Mouse (Mus musculus): Measurements from ENCODE around the gene Fbxw10. TPM values are rescaled to one million over a fixed set of nuclear protein-coding genes. Genes with fewer than 3 reads are reported as not detected.

Gene Fbxw10
- total RNA-seq (2021): under 1 TPM; 0.17 to 0.26 TPM

DNA sequence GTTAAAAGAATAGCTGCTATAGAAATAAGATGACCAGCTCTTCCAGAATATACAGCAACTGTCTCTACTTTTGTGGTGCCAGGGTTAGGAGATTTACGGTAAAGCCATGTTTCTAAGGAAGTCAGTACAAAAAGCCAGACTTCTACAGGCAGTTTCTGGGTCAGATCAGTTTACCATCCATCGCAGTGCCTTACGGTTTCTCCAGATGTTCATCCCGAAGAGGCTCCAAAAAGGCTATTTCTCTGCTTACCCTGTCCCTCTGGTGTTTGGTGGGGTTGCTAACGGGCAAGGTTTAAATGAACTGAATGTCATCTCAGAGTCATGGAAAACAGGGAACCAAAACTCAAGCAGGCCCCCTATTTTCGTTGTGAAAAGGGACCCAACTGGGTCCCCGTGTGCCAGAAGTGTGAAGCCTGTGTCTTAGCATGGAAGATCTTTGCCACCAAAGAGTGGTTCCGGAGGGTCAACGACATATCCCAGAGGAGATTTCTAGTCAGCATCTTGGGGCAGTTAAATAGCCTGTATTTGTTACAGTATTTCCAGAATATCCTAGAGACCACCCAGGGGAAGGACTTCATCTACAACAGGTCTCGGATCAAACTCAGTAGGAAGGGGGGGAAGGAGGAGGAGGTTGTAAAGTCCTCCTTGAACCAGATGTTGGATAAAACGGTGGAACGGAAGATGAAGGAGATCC, at the start of gene Fbxw10:
Gene Fbxw10 (plus strand): TSS at position 109 of the 694 bp plus-strand sequence.
- DNase-seq (ENCODE audit: low spot score): no peak
- intact Hi-C loops (cut with DNase I): no loop called here

DNA sequence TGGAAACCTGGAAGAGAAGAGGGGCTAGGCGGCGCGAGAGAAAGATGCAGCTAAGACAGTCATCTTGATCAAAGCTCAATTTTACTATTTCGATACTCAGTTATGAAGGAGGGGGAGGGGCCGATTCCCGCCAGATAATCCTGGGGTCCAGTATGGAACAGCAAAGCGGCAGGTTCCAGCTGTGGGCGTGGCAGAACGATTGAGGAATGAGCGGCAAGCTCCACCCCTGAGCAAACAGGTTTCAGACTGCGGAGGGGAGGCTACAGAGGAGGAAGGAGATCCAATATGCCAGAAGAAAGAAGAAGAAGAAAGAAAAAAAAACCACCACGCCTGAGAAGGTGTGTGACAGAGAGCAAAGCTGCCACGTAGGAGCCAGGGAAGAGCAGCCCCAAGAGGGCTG, 42.8 kb upstream of the Fbxw10 start:
- DNase-seq (ENCODE audit: low spot score): no peak
- intact Hi-C loops (cut with DNase I): no loop called here

DNA sequence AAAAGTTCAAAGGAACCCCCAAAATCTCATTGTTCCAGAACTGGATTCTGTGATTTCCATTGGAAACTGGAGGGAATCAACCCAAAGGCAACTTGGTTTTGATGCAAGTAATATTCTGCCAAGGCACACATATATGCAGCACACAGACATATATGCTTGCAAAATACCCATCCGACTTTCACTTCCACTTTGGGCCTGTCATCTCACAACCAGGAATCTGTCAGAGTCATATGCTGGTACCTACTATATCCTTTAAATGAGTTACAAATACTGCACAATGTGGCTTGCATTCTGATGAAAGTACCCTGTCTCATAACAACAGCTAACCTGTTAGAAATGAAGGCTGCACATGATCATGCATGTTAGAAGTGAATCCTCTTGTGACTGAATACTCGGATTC, 38.9 kb upstream of the Fbxw10 start:
- intact Hi-C loops (cut with DNase I): loop anchor here (2.0 kb wide), 1 partner anchor 51 kb away; no protein-coding TSS in a partner anchor

DNA sequence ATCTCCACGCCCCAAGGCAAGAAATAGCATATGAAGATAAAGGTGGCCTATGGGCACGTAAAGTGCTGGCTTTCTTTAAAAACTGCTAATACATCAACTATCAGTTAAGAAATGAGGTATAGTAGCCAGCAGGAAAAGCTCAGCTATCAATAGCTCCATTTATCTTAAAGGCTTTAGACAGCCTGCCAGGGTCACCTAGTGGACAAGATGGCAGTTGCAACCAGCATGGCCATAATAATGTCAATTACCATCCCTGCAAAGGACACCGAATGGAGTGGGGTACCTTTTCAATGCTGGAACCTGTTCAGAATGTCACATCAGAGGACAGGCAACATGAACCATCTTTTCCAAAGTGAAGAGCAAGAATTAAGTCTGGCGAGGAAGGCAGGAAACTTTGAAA, 37.7 kb upstream of the Fbxw10 start:
- DNase-seq (ENCODE audit: low spot score): no peak
- intact Hi-C loops (cut with DNase I): loop anchor here (2.0 kb wide), 1 partner anchor 52 kb away; no protein-coding TSS in a partner anchor

More for the DNA sequence above, 38.9 kb upstream of the Fbxw10 start:
- no peak for DNase-seq (ENCODE audit: low spot score)

DNA sequence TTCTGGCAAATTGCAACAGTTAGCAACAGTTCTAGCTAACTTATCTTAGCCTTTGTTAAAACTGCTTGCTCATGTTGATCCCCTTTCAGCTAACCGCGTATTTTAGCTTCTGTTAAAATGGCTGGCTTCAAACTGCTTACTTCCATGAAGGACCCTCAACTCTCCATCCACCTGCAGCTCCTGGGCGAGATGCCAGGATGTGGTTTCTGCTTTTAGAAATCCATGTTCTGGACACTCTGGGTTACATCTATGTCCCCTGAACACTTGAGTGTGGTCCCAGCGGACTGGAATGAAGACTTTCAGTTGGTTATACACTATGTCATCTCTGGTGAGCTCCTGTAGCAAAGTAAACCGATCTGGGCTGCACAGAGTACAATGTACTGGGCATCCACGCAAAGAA, 34.6 kb upstream of the Fbxw10 start:
- intact Hi-C loops (cut with DNase I): no loop called here
- no peak for DNase-seq (ENCODE audit: low spot score)

DNA sequence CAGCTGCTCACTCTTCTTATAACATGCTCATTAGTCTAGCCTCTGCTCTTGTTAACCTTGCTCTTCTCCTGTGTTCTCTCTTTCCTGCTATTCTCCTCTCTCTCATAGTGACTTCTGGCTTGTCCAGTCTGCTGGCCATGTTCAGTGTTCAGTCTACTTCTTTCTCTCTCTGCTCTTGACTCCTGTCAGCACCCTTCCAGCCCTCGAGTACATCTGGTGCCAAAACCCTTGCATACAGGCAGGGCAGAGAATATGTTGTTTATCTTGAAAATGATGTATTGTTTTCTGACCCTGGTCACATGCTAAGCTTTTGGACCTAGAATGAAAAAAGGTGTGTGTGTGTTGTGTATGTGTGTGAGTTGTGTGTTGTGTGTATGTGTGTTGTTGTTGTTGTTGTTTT, 33.4 kb upstream of the Fbxw10 start:
- intact Hi-C loops (cut with DNase I): no loop called here
- DNase-seq (ENCODE audit: low spot score): no peak

DNA sequence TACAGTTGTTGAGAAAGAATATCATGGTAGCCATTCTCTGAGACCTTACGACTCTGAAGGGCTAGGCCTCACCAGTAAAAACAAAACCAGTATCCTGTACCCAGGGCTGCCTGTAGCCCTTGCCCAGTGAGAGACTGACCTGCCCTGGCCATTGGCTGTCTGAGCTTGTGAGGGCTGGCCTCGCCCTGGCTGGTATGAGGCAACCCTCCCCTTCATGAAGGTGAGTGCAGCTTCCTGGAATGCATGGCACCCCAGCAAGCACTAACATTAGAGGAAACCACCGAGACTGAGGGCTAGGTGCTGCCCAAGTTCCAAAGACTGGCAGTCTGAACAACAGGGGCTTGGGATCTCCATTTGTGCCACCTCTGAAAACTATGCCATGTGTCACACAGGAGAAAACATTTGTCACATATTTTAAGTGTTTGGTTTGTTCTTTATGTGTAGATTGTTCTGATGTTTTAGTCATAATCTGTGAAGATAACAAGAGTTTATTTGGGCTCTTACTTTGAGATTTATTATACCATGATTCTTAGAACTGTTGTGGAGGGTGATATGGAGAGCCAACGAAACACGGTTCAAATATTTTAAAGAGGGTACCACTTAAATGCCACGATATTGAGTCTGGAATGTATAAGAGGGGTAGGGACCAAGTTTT, 32.8 kb upstream of the Fbxw10 start:
- no peak for DNase-seq (ENCODE audit: low spot score)
- intact Hi-C loops (cut with DNase I): no loop called here

DNA sequence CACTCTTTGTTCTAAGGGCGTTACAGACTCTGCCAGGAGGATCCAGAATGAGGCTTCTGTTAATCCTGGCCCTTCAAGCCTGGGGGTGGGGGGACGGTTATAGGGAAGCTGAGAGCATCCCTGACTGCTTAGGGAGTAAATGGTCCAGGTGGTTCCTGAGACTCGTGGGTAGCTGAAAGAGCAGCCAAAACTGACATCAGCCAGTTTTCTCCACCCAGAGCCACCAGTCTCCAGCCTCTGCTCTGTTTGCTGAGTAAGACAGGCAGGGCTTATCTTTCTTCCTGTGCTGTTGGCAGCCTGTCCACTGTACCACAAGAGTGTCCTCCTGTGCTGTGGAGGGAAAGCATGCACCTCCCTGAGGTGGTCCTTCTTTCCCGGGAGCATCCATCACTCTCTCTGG, 32.2 kb upstream of the Fbxw10 start:
- DNase-seq (ENCODE audit: low spot score): no peak
- intact Hi-C loops (cut with DNase I): no loop called here

DNA sequence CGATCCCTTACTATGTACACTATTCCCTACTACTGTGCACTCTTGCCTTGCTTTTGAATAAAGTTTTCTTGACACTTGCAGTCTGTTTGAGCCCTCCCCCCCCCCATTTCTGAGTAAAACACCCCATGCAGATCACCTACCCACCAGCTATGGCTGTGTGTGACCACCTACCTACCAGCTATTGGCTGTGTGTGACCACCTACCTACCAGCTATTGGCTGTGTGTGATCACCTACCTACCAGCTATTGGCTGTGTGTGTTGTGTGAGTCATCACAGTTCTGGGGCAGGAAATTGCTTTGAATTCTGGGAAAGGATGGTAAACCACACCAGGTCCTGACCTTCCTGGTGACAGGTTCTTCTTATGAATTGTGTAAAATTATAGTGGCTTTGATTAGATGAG, 31.4 kb upstream of the Fbxw10 start:
- intact Hi-C loops (cut with DNase I): no loop called here
- no peak for DNase-seq (ENCODE audit: low spot score)

DNA sequence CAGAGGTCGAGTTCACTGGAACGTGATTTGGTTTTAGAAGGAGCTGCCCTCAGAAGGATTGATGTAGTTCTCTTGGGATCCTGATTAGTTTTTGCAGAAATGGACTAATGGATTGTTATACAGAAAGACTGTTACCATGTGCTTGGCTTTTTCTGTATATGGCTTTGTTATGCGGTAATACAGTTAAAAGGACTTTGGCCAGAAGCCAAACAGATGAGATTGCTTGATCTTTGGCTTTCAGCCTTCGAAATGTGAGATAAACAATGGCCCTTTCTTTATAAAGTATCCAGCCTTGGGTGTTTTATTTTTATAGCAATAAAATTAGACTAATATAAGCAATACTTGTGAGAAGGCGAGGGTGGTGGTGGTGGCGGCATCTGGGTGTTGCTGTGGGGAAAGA, 30.3 kb upstream of the Fbxw10 start:
- DNase-seq (ENCODE audit: low spot score): no peak
- intact Hi-C loops (cut with DNase I): no loop called here

DNA sequence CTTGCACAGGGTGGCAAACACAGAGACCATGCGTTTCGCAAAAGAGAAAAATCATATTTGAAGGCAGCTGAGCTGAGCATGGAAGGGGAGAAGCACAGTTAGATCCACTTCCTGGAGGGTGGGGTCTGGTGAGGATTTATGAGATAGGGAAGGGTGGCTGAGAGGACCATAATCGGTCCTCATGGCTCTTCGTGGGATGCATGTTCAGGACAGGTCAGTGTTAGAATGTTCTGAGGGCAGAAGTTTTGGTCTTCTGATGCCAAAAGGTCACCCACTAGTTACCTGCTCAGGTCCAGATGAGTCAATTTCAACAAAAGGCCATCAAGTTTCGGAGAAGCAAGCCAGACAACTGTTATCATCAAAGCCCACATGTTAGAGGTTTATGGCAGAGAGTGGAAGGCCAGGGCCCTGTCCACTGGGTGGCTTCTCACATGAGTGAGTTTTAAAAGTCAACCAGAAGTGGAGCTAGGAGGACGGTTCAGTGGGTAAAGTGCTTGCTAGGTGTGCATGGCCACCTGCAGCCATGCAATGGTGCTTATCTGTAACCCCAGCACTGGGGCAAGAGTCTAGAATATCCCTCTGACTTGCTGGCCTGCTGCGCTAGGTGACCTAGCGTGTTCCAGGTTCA, 27.7 kb upstream of the Fbxw10 start:
- DNase-seq (ENCODE audit: low spot score): no peak
- intact Hi-C loops (cut with DNase I): no loop called here

DNA sequence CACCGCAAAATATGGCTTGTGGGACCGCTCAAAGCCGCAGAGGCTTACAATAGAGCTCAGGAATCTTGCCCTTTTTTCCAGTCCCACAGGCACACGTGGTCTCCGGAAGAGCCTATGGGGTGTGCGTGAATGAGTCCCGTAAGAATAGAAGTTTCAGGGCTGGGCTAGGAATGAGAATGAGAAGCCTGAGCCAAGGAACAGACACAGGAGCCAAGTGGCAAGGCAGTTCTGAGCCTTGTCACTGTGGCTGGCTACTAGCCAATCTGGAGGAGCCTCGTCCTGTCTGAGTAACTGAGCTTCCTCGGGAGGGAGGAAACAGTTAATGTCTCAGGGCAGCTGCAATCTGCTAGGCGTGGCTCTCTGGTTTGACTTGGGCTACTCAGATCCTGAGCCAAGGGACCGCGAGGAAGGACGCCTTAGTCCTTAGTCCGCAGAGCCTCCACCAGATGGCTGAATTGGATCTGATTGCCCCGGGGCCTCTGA, 26.8 kb upstream of the Fbxw10 start, which contains the start of gene Trim16:
Gene Trim16 (plus strand): TSS at position 173 of the 483 bp plus-strand sequence.
- DNase-seq (ENCODE audit: low spot score): peak; percentile 75
- intact Hi-C loops (cut with DNase I): no loop called here

DNA sequence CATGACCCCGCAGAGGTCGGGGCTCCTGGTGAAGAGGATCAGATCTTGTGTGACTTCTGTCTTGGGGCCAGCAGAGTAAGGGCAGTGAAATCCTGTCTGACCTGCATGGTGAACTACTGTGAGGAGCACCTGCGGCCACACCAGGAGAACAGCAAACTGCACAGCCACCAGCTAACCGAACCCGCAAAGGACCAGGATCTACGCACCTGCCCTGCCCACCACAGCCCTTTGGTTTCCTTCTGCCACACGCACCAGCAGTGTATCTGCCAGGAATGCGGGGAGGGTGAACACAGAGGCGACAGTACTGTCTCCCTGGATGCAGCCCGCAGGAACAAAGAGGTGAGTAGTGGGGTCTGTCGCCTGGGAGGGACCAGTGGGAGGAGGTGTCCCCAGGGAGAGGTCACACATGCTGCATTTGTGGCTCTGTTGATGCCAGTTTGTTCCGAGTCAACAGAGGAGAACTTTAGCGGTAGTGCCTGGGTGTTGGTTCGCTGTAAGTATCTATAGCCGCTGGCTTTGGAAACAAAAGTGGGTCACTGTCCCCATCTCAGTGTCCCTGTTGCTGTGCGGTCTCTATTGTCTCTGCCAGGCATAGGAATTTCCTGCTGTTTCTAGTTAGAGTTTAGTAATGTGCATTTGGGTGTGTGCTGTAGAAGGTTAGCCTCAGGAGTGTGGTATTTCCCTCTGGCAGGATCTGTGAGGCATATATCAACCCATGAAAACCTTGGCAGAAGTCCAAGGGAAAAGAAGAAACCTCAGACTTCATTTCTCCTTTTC, 26.0 kb upstream of the Fbxw10 start:
- intact Hi-C loops (cut with DNase I): no loop called here
- DNase-seq (ENCODE audit: low spot score): peak; percentile 10

DNA sequence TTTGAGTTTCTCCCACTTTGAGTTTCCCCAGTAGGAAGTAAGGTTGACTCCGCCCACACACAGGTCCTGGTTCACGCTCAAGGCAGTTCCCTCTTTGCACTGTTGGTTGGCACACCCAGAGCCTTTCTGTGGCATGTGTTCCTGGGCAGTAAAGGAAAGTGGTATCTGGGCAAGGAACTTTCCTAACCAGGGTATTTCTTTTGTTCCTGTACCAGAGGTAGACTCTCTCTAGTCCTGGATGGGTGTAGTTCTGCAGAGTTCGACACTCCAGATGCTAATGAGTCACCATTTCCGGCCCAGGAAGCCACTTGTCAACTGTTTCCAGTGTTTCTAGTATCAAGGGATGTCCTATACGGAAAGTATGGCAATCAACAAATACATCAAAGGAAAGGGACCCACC, 25.0 kb upstream of the Fbxw10 start:
- intact Hi-C loops (cut with DNase I): loop anchor here (2.0 kb wide), 1 partner anchor 55 kb away; no protein-coding TSS in a partner anchor
- peak; percentile 14 for DNase-seq (ENCODE audit: low spot score)

DNA sequence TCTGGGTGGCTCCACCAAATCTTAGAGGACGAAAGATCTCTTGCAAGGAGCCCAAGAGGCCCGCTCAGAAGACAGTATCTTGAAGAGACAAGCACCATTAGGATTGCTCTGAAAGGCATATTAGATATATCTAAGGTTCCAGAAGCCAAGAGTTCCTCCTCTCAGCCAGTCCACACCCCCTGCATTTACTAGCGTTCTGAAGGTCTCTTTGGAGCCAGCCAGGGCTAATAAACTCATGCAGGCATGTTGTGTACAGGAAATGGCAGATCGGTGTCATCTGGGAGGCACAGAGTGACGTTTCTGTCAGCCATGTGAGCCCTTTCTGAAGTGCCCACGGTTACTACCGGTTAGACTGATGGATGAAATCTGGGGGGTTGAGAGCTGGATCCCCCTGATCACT, 22.7 kb upstream of the Fbxw10 start:
- intact Hi-C loops (cut with DNase I): no loop called here
- no peak for DNase-seq (ENCODE audit: low spot score)

DNA sequence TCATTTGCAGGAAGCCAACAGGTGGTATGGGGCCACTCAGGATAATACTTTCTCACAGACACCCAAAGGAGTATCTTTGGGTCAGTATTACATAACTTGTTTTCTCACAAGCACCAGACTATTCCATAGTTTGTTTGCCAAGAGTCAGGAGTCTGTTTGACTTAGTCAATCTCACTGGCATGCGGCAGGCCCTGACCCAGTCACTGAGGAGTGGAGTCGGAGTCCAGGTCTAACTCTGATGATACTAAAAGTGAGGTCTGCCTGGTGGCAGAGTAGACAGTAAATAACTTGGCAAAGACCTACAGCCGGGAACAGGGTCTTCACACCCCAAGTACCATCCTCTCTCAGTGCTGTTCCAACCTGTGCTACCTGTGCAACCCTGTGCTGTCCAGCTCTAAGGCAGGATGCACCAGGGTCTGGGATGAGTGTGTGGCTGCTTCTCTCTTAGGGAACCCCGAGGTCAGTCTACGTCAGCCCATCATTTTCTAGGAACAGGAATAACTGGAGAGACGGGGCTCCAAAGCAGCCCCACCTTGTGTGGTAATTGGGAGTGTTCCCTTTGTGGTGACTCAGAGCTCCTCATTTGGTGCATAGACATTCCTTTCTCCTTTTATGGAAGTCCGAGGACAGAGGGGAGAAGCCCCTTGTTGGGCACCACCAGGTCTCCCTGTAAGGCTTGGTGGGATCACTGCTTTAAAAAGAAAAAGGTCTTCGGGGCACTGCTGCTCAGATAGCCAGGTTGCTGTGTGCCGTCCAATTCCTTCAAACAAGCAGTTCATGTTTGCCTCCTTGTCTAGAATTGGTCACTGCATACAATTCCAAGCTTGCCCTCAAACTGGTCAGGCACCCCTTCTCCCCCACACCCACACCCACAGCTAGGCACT, 21.4 kb upstream of the Fbxw10 start:
- DNase-seq (ENCODE audit: low spot score): no peak

DNA sequence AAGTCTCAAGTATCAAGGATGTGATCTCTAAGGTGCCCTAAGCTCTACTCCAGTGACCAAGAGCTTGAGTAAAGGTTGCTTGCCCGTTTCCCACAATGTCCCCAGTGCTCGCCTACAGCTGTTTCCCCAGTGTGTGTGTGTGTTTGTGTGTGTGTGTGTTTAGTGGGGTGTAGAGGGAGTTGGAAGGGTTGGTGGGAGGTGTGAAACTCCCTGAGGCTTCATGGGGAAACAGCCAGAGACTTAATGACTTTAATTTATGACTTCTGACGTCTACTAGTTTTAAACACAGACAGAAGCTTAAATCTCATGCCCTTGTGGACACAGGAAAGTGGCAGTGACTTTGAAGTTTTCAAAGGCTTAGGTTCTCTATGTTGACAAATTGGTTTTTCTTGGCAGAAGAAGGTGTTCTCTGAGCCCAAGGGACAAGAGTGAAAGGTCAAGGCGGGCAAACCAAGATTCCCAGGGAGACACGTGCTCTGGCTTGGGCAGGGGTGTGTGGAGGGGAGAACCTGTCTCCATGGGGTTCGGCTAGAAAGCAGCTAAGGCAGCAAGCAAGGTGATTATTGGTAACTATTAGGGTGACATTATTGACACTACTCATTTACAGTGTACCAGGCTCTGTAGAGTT, 20.6 kb upstream of the Fbxw10 start:
- no peak for DNase-seq (ENCODE audit: low spot score)
- intact Hi-C loops (cut with DNase I): no loop called here

More for the DNA sequence above, 21.4 kb upstream of the Fbxw10 start:
- intact Hi-C loops (cut with DNase I): no loop called here

DNA sequence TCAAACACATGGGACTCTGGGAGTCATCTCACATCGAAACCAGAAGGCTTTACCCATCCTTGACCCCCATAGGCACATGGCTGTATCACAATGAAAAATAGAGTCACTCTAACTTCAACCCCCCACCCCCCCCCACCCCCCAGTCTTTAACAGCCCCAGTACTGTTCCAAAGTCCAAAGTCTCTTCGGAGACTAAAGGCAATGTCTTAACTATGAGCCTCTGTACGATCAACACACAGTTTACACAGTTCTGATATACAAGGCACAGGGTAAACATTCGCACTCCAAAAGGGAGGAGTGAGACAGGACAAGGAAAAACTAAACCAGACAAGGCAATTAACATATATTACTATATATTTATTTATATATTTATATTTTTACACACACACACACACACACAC, 19.7 kb upstream of the Fbxw10 start:
- intact Hi-C loops (cut with DNase I): no loop called here
- DNase-seq (ENCODE audit: low spot score): no peak

DNA sequence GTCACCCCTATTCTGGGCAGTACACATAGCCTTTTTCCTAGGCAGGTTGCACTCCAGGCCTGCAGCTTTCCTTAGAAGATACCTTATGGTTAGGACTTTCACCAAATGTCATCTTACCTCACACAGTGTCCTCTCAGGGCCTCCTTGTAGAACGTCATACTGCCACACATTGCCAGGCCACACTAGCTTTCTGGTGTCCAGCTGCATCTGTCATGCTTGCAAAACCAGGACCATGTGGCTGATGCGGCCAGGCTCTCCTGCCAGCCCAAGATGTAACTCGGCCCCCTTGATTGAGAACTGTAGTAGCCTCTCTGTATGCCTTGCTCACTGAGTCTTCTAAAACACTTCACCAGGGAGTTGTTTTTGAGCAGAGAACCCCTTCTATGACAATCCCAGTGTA, 19.0 kb upstream of the Fbxw10 start:
- intact Hi-C loops (cut with DNase I): no loop called here
- no peak for DNase-seq (ENCODE audit: low spot score)
